Mouse (Mus musculus): Measurements from ENCODE around the gene Wdr93. TPM values are rescaled to one million over a fixed set of nuclear protein-coding genes. Genes with fewer than 3 reads are reported as not detected.

The Wdr93 gene
- polyA plus RNA-seq, 1 experiment: not detected

- no peak for TF ChIP-seq GATA1 (IDR thresholded peaks at IDR 0.05; ENCODE audit: low read length)
Observed at GRCm38 (mm10) chr7:79736511-79736910, 6.5 kb upstream of the Wdr93 start.

DNA sequence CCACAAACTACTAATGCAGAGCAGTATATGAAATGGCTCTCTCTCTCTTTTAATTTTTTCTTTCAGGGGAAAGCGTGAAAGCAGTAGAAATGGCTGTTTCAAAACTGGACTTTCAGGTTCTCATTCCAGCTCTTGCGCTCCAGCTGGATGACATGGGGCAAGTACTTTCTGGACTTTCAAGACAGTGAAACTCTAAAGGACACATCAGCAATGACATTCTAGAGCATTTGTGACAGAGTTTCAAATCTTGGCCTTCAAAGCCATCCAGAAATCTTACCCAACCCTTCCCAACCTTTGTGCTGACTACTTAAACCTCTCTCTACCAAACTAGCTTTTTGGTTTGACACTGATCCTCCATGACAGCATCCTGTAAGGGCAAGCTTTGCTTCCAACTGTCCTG is 4.0 kb upstream of the Wdr93 start:
- TF ChIP-seq GATA1 (IDR thresholded peaks at IDR 0.05; ENCODE audit: low read length): no peak

GRCm38 (mm10) chr7:79740279-79740678 is 2.7 kb upstream of the Wdr93 start:
- TF ChIP-seq GATA1 (IDR thresholded peaks at IDR 0.05; ENCODE audit: low read length): no peak

GRCm38 (mm10) chr7:79742277-79742658 is 695 bp upstream of the Wdr93 start:
- no peak for TF ChIP-seq GATA1 (IDR thresholded peaks at IDR 0.05; ENCODE audit: low read length)

DNA sequence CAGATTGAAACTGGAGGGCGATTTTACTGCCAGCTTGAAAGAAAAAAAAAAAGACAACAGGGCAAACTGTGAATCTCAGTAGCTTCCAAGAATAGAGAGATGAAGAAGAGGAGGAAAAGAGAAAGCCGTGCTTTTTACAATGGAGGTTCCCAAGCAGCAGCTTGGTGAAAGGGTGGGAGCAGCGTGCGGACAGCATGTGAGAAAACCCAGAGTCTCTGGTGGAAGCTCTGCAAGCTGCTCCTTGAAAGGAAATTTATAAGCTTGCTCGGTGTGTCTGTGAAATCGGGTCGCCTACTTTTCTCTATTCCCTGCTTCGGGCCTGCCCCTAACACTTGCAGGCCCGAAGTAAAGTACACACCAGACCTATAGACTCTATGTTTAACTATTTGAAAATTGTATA is 1.1 kb downstream of the Wdr93 start:
- no peak for TF ChIP-seq GATA1 (IDR thresholded peaks at IDR 0.05; ENCODE audit: low read length)

GRCm38 (mm10) chr7:79744585-79744984 is 1.6 kb downstream of the Wdr93 start:
- no peak for TF ChIP-seq GATA1 (IDR thresholded peaks at IDR 0.05; ENCODE audit: low read length)

DNA sequence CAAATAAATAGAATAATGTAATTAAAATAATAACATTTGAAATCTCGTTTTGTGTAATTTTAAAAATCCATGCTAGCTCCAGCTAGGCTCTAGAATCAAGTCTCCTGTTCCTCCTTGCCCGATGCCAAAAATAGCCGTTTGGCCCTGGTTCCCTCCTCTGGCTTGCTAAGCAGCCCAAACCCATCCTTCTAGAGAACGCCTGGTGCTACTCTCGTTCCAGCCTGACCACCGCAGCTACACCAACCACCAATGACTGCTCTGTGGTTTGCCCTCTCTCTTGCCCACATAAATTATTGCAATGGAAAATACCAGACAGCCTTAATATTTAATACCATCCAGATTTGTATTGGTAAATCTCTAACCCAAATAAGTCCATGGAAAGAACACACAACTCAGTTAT is 4.7 kb downstream of the Wdr93 start:
- TF ChIP-seq GATA1 (IDR thresholded peaks at IDR 0.05; ENCODE audit: low read length): no peak

GRCm38 (mm10) chr7:79749511-79749910 is 6.5 kb downstream of the Wdr93 start:
- no peak for TF ChIP-seq GATA1 (IDR thresholded peaks at IDR 0.05; ENCODE audit: low read length)

DNA sequence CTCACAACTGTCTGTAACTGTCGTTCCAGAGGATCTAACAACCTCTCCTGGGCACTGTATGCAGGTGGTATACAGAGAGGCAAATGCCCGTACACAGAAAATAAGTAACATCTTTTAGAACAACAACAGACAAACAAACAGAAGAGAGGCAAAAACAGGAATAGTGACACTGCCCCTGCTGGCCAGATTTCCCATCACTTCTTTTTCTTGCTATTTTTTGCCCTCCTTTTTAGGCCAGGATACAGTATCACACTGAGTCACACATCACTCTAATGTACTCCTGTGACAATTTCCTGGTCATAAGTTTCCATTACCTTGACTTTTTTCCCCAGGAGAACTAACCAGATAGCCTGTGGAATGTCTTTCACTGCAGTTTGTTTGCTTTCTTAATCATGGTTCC is 13.4 kb downstream of the Wdr93 start:
- no peak for TF ChIP-seq GATA1 (IDR thresholded peaks at IDR 0.05; ENCODE audit: low read length)

DNA sequence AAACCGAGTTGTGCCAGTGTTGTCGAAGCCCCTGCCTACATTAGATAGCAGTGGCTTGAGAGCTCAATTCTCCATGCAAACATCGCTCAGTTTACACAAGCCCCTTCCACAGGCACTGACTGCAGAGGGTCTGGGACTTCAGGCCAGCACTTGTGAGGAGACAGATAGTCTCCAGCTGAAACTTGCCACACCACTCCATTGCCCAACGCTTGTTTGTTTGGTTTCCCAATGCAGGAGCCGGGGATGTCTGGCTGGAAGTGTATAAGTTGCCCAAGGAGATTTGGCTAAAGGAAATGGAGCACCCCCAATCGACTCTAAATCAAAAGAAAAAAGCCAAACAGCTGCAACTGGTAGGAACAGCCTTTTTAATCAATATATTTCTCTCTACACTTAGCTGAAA is 15.2 kb downstream of the Wdr93 start:
- no peak for TF ChIP-seq GATA1 (IDR thresholded peaks at IDR 0.05; ENCODE audit: low read length)

DNA sequence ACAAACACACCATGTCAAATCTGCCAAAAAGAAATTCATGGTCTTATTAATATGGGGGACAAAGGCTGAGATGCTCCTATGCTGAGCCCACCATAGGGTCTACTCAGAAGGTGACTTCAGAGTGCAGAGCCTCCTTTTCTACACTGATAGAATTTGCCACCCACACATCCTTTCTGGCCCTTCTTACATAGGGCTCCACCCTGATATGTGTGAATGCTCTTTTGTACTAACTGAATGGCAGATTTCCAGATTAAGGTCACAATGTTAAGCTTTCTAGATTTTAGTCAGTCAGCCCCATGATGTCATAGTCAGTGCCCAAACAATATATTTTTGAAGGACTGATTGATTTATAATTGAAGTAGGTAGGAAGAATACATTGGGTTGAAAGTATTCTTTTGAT is 16.8 kb downstream of the Wdr93 start:
- no peak for TF ChIP-seq GATA1 (IDR thresholded peaks at IDR 0.05; ENCODE audit: low read length)

DNA sequence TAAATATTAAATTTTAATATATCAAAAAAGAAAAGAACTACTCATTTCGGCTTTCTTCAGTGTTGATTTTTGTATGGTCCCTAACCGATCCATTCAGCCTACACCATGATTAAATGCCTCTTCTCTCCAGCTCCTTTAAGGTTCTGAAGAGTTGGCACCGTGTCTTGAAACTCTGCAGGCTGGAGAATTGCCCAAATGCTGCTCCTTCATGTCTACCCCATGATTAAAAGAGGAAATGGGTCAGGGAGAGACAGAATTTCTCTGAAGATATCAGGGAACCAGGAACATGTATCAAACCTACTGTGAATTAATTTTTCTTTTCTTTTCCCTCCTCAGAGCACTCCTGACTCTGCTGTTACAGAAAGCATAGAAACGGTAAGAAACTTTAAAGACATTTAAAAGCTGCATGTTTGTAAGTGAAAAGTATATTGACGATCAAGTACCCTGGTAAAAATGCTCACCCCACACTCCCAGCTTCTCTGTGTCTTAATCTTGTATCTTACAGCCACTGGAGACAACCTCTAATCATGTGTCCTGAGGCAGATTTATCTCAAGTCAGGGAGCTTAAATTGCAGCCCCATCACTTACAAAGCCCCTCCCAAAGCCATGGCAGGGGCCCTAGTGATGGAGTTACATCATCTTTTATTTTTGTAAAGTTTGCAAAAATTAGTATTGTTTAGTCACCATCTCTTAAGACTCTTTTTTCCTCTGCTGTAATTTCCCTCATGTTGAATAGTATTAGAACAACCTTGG is 18.3 kb downstream of the Wdr93 start:
- no peak for TF ChIP-seq GATA1 (IDR thresholded peaks at IDR 0.05; ENCODE audit: low read length)

DNA sequence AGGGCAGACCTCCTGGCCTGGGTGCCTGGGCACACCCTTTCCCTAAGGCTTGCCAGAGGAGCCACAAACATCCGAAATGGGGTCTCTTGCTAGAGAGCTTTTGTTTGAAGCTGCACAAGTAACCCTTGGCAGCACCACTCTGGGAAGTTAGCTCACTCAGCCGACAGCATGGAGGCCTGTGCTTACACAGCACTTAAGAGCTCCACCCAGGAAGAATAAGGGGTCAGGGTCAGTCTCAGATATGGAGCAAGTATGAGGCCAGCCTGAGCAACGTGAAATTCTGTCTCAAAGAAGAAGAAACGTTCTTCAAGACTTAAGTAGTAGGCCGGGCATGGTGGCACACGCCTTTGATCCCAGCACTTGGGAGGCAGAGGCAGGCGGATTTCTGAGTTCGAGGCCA is 19.1 kb downstream of the Wdr93 start:
- no peak for TF ChIP-seq GATA1 (IDR thresholded peaks at IDR 0.05; ENCODE audit: low read length)

- TF ChIP-seq GATA1 (IDR thresholded peaks at IDR 0.05; ENCODE audit: low read length): no peak
Observed at GRCm38 (mm10) chr7:79765991-79766390, 23.0 kb downstream of the Wdr93 start.

- TF ChIP-seq GATA1 (IDR thresholded peaks at IDR 0.05; ENCODE audit: low read length): no peak
Observed at GRCm38 (mm10) chr7:79769664-79770063, 26.7 kb downstream of the Wdr93 start.

GRCm38 (mm10) chr7:79771561-79772512 is 28.9 kb downstream of the Wdr93 start:
- no peak for TF ChIP-seq GATA1 (IDR thresholded peaks at IDR 0.05; ENCODE audit: low read length)

Data from G1E-ER4 (cell line).